8 mouse cellular contexts compared by ENCODE assay signal in genomic region chr11:86484910-86485510, GRCm38 (mm10). TPM values are rescaled to one million over a fixed set of nuclear protein-coding genes. Genes with fewer than 3 reads are reported as not detected.
DNase-seq lines count a peak whose midpoint lies in the region; ATAC-seq and TF ChIP-seq lines count a peak whose summit lies in the region.

No protein-coding gene starts in this region.

- H3K9me3 ChIP-seq in ES-Bruce4 (replicated peaks; ENCODE audit: control insufficient read depth, insufficient read depth, low read length, poor library complexity, severe bottlenecking), result no peaks in the 10 kb centered on the region
- H3K9me3 ChIP-seq in erythroblast, embryonic 14.5 days (ENCODE audit: control insufficient read depth, low read length), result no peaks in the 10 kb centered on the region
- H3K9me3 ChIP-seq in lung, postnatal 0 days (ENCODE audit: low read length), result no peaks in the 10 kb centered on the region

- no peaks in the 10 kb centered on the region for H3K27me3 ChIP-seq in ES-Bruce4 (ENCODE audit: control insufficient read depth, insufficient read depth, low read length, poor library complexity, severe bottlenecking)
- H3K27me3 ChIP-seq in erythroblast, embryonic 14.5 days (ENCODE audit: control insufficient read depth), result peaks cover 4% of the 10 kb centered on the region
- H3K27me3 ChIP-seq in lung, postnatal 0 days (replicated peaks; ENCODE audit: insufficient read depth, low read length), result no peaks in the 10 kb centered on the region

- DNase-seq in heart, postnatal 14 days, result peak; percentile 54
- peak; percentile 50 to 66 for DNase-seq in layer of hippocampus, postnatal 14 days (ENCODE audit: low spot score in 2 of 2)
- peak; percentile 47 for DNase-seq in lung, postnatal 0 days (ENCODE audit: low spot score)
- DNase-seq in ovary, adult 18-20 months (ENCODE audit: low spot score), result peak; percentile 15
- DNase-seq in thymus, postnatal 36 days, result peak; percentile 62 to 68

- TF ChIP-seq EP300 in ES-Bruce4 (IDR thresholded peaks at IDR 0.05; ENCODE audit: insufficient read depth, low read depth, low read length), result no peak
- no peak for TF ChIP-seq EP300 in lung, postnatal 0 days (IDR thresholded peaks at IDR 0.05)

- H3K27ac ChIP-seq in ES-Bruce4 (ENCODE audit: insufficient read depth, low read length), result no peak overlapping the region
- H3K27ac ChIP-seq in bone marrow macrophage, adult 2 months (ENCODE audit: insufficient read depth, low read depth, low read length), result peak overlapping the region; percentile 79
- peak overlapping the region; percentile 93 for H3K27ac ChIP-seq in lung, postnatal 0 days (ENCODE audit: low read length)

- intact Hi-C loops in heart, postnatal 14 days (cut with DNase I), result no loop called here

- ATAC-seq in lung, postnatal 0 days, result peak; percentile 16; the same call in 1 of the 2 replicates

- WGBS in lung, postnatal 0 days, result 1% methylated on average over 25 of the region's 25 CpGs

- peaks cover 3% of the 10 kb centered on the region for H3K36me3 ChIP-seq in ES-Bruce4 (ENCODE audit: control insufficient read depth, insufficient read depth, low read length, poor library complexity, severe bottlenecking)
- peaks cover 12% of the 10 kb centered on the region for H3K36me3 ChIP-seq in erythroblast, embryonic 14.5 days (ENCODE audit: control insufficient read depth)
- H3K36me3 ChIP-seq in lung, postnatal 0 days (ENCODE audit: insufficient read depth, low read length), result peaks cover 6% of the 10 kb centered on the region; the same call in 1 of the 2 replicates

- no peak for TF ChIP-seq CTCF in ES-Bruce4 (IDR thresholded peaks at IDR 0.05; ENCODE audit: low read depth, low read length)
- TF ChIP-seq CTCF in bone marrow macrophage, adult 2 months (IDR thresholded peaks at IDR 0.05; ENCODE audit: low read depth, low read length), result no peak
- TF ChIP-seq CTCF in lung, postnatal 0 days (IDR thresholded peaks at IDR 0.05), result no peak

- no peak for TF ChIP-seq POLR2A in ES-Bruce4 (IDR thresholded peaks at IDR 0.05; ENCODE audit: insufficient read depth, low read length)
- no peak for TF ChIP-seq POLR2A in bone marrow macrophage, adult 2 months (IDR thresholded peaks at IDR 0.05; ENCODE audit: borderline replicate concordance, low read depth, low read length)

- H3K4me1 ChIP-seq in ES-Bruce4 (ENCODE audit: control insufficient read depth, insufficient read depth, low read length), result no peaks in the 10 kb centered on the region
- peaks cover 9% of the 10 kb centered on the region for H3K4me1 ChIP-seq in bone marrow macrophage, adult 2 months (ENCODE audit: control insufficient read depth, insufficient read depth, low read length)
- H3K4me1 ChIP-seq in erythroblast, embryonic 14.5 days (ENCODE audit: control insufficient read depth), result peaks cover 22% of the 10 kb centered on the region
- H3K4me1 ChIP-seq in lung, postnatal 0 days (ENCODE audit: insufficient read depth, low read depth, low read length), result peaks cover 8% of the 10 kb centered on the region

- H3K4me2 ChIP-seq in lung, postnatal 0 days (replicated peaks; ENCODE audit: low read depth, low read length), result peak overlapping the region; percentile 67

- H3K9ac ChIP-seq in ES-Bruce4 (ENCODE audit: low read depth, poor library complexity, severe bottlenecking), result peak overlapping the region; percentile 79
- H3K9ac ChIP-seq in lung, postnatal 0 days (replicated peaks; ENCODE audit: low read depth), result peak overlapping the region; percentile 78

- H3K4me3 ChIP-seq in ES-Bruce4 (ENCODE audit: low read depth, low read length), result peak overlapping the region; percentile 88
- H3K4me3 ChIP-seq in bone marrow macrophage, adult 2 months (ENCODE audit: insufficient read depth, low read length), result peak overlapping the region; percentile 96
- peak overlapping the region; percentile 91 for H3K4me3 ChIP-seq in erythroblast, embryonic 14.5 days (replicated peaks)
- peak overlapping the region; percentile 70 for H3K4me3 ChIP-seq in lung, postnatal 0 days (ENCODE audit: low read depth, low read length)

RNA-seq across cellular contexts. Expression of gene Rnft1, which starts 0.6 kb away (rescaled TPM):
- 25.0 and 30.3 TPM in 2 replicates for polyA plus RNA-seq in ES-Bruce4 (2011; ENCODE audit: insufficient read depth, insufficient read length, low read depth, missing spikeins)
- polyA plus RNA-seq in bone marrow macrophage, adult 2 months (2012; ENCODE audit: insufficient read depth, insufficient read length, missing spikeins), result 45.3 and 52.5 TPM in 2 replicates
- polyA plus RNA-seq in erythroblast, embryonic 14.5 days (2012), result 0.10 and 0.13 TPM in 2 replicates
- 10 to 100 TPM; 25.2 to 28.6 TPM for total RNA-seq in heart, postnatal 14 days (2021)
- 10 to 100 TPM; 20.5 to 26.8 TPM for total RNA-seq in layer of hippocampus, postnatal 14 days (2021)
- 40.0 and 44.6 TPM in 2 replicates for polyA plus RNA-seq in lung, postnatal 0 days (2015; fragmentation: Nextera tagmentation; extraction: Ambion mirVana)

RNA-seq across cellular contexts. Expression of gene Rps6kb1, which starts 59.6 kb away (rescaled TPM):
- polyA plus RNA-seq in ES-Bruce4 (2011; ENCODE audit: insufficient read depth, insufficient read length, low read depth, missing spikeins), result 82.2 and 86.3 TPM in 2 replicates
- 30.9 and 33.0 TPM in 2 replicates for polyA plus RNA-seq in bone marrow macrophage, adult 2 months (2012; ENCODE audit: insufficient read depth, insufficient read length, missing spikeins)
- 0.57 and 1.4 TPM in 2 replicates for polyA plus RNA-seq in erythroblast, embryonic 14.5 days (2012)
- total RNA-seq in heart, postnatal 14 days (2021), result 10 to 100 TPM; 22.5 to 24.4 TPM
- 10 to 100 TPM; 45.2 to 46.3 TPM for total RNA-seq in layer of hippocampus, postnatal 14 days (2021)
- polyA plus RNA-seq in lung, postnatal 0 days (2015; fragmentation: Nextera tagmentation; extraction: Ambion mirVana), result 35.5 and 35.6 TPM in 2 replicates

RNA-seq across cellular contexts. Expression of gene Tubd1, which starts 59.8 kb away (rescaled TPM):
- polyA plus RNA-seq in ES-Bruce4 (2011; ENCODE audit: insufficient read depth, insufficient read length, low read depth, missing spikeins), result 9.7 and 12.1 TPM in 2 replicates
- polyA plus RNA-seq in bone marrow macrophage, adult 2 months (2012; ENCODE audit: insufficient read depth, insufficient read length, missing spikeins), result 6.2 and 6.9 TPM in 2 replicates
- polyA plus RNA-seq in erythroblast, embryonic 14.5 days (2012), result 0.02 and 0.09 TPM in 2 replicates
- 1 to 10 TPM; 5.9 to 7.1 TPM for total RNA-seq in heart, postnatal 14 days (2021)
- total RNA-seq in layer of hippocampus, postnatal 14 days (2021), result 1 to 10 TPM; 7.0 to 9.2 TPM
- polyA plus RNA-seq in lung, postnatal 0 days (2015; fragmentation: Nextera tagmentation; extraction: Ambion mirVana), result 7.3 and 7.5 TPM in 2 replicates

Comparison
In these comparisons a context has a peak if more than half of its experiments do, and no peak if none do; other contexts are left out.
1. DNase-seq: peak in every context shown above with its lines; median percentile 65 in thymus, postnatal 36 days; 58 in layer of hippocampus, postnatal 14 days; 54 in heart, postnatal 14 days; 47 in lung, postnatal 0 days; 15 in ovary, adult 18-20 months.
2. RNA of gene Rnft1, which starts 0.6 kb away (polyA plus RNA-seq): 45.3 to 52.5 TPM in bone marrow macrophage, adult 2 months, 40.0 to 44.6 TPM in lung, postnatal 0 days and 25.0 to 30.3 TPM in ES-Bruce4; 0.10 to 0.13 TPM in erythroblast, embryonic 14.5 days; every median in the first group is over 10 times any median in the second.
3. RNA of gene Rps6kb1, which starts 59.6 kb away (polyA plus RNA-seq): 82.2 to 86.3 TPM in ES-Bruce4, 35.5 to 35.6 TPM in lung, postnatal 0 days and 30.9 to 33.0 TPM in bone marrow macrophage, adult 2 months; 0.57 to 1.4 TPM in erythroblast, embryonic 14.5 days; every median in the first group is over 10 times any median in the second.
4. Peak in every context shown above with its lines, with median percentiles within 50 percentile points of each other: H3K4me3 ChIP-seq.